Mouse (Mus musculus) heart, adult 2 months (tissue): ENCODE data around the gene Mars2.
A peak's percentile ranks its signal among the peaks of the same experiment; 100 is the strongest.

Experiments
- CTCF ChIP-seq: fragments of 200-600 bp; IDR thresholded peaks from 2 replicates; pipeline ENCODE4 v1.8.1; 2022; ENCODE audit warnings: antibody characterized with exemption, mild to moderate bottlenecking, moderate library complexity
- EP300 ChIP-seq: fragments of 200-500 bp; IDR thresholded peaks from 2 replicates; pipeline ENCODE4 v1.6.1; 2011; ENCODE audit warnings: low read depth, low read length, control low read depth; ENCODE audit not compliant: insufficient read depth

- TF ChIP-seq EP300 (no peak), CTCF (peak; percentile 81)
These were observed 44.2 kb upstream of the Mars2 start for GRCm38 (mm10) chr1:55192824-55193223.
